Mouse (Mus musculus): Measurements from ENCODE around the gene Ifna4.
A peak's percentile ranks its signal among the peaks of the same experiment; 100 is the strongest.

Gene Ifna4

DNA sequence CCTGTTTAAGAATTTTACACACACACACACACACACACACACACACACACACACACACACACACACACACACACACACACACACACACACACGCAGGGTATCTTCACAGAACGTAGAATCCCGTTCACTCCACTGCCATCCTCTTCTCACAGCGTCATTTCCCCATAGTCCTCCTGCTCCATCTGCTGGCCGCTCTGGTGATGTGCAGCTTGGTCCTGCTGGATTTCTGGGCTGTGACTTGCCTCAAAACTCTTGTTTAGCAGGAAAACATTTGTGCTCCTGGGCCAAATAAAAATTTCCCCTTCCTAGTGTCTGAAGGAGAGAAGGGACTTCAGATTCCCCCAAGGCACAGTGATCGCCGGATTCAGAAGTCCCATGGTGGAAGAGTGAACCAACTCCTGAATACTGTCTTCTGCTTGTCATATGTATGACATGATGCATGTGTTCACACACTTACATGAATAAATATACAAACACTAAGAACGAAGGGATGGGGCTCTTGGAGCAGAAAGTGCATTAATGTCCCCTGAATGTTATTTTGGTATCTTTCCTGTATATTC, 25.8 kb downstream of the Ifna4 start:
- peak; percentile 67 to 70 for DNase-seq

DNA sequence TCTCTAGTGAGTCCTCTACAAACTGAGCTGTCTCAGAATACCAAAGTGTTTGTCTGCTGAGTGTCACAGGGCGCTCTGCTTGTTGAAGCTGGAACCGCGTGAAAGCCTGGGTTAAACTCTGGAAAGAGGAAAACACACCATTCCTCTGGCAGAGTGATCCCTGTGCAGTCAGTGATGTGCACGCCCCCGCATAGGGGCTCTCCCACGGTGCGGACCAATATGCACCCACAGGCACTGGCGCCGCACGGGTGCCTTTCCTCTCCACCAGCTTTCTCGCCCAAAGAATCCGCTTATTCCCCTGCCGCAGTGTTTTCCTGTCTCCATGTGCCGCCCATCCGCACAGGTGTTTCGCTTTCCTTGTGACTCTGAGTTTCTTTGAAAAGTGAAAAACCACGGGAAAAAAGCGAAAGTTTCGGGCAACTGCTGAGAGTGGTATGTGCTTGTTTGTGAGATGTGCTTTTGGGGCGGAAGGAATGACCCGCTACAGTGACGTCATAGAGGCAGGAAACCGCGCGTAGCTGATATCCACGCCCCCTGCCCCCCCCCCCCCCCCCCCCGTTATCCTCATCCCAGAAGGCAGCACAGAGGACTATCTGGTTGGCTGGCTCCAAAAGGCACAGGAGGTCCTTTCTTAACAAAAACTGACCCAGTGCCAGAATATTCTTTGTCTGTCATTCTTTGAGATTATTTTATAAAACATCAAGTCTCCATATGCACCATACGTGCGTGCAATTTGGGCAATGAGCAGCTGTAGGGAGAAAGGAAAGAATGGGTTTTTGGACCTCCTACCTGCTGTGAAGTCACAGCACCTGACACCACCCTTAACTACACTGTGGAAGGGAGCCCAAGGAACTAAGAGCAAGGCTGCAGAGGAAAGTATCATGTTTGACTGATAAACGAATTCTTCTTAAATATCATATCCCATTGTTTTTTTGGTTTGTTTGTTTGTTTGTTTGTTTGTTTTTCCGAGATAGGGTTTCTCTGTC, 26.6 kb downstream of the Ifna4 start:
- DNase-seq: peak in 1 of 2 experiments; percentile 7

DNA sequence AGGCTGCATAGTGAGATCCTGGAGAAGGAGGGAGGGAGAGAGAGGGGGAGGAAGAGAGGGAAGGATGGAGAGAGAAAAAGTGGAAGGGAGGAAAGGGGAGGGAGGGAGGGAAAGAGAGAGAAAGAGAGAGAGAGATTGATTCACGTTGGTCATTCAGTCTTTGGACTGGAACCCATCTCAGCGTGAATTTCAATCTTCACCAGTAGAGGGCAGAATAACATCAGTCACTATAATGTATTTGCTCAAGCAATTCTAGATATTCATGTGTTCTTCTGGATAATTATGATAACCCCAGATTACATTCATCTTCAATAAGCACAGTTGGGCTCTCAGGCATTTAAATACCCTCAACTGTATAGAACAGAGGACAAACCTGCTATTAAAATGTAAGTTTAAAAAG, 31.0 kb downstream of the Ifna4 start:
- DNase-seq: peak in 1 of 2 experiments; percentile 5

DNA sequence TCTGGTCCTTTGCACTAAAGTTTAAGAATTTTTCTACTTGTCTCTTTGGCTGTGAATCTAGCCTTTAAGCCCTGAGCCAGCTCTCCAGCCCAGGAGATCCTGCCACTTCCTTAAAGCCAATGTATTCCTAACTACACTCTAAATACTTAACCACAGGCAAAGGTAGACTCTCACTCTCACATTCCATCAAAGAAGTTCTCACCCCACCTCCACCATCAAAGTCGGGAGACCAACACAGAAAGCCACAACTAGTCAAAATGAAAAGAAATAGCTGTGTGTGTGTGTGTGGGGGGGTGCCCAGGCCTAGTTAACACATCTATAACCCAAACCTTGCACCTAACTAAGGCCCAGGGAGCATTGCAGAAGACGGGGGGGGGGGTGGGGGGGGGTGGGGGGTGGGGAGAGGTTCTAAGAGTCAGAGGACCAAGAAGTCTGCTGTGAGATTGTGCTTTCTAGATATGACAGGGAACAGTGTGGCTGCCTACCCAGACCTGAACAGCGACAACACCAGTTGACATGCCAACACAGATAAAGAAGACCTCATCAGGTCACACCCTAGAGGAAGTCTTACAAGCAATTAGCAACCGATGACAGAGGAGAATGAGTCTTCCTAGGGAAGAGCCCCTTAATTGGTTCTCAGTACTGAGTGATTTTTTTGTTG, 33.9 kb downstream of the Ifna4 start:
- DNase-seq: no peak

DNA sequence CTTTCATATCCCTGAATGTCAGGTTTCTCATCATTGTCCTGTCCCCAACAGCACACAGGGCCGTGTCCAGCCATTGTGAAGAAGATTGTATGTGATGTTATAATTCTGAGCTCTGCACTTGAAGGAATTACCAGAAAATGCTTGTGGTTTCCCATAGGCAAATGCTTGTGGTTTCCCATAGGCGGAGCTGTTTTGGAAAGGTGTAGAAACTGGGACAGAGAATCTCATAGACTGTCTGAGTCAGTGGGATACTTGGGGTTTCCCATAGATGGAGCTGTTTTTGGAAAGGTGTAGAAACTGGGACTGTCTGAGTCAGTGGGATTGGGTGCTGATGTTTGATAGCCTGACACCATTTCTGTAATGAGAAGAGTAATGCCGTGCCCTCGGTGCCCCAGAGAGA, 34.9 kb downstream of the Ifna4 start:
- DNase-seq: no peak

DNA sequence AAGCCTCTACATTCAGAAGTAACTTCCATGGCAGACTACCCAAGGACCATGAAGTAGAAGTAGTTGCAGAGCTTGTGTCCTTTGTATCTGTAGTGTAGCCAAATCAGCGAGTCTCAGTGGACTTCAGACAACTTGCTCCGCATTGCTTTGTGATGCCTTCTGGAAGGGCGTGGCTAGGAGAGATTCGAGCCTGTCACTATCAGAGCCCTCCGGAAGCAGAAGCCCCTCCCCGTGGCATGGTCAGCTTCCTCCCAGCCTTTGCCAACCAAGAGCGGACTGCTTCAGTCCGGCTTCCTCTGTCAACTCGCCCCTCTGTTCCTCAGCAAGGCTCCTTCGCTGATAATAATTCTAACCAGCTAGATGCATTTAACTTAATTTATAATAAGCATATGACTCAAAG, 36.6 kb downstream of the Ifna4 start:
- no peak for DNase-seq

DNA sequence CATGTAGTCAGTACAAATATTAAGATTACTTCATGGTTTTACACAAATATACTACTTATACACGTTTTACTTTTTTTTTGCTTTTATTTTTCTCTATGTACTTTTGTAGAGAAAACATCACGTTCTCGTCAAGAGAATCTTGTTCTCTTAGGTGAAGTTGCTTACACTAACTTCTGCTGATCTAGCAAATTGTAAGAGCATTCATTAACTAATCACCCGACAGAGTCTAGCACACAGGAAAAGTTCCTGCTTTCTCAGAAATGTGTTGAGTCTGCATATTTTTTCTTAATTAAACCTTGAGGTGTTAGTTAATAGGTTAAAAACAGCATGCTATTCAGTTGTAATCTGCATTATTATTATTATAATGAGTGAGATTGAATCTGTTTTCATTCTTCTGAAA, 37.1 kb downstream of the Ifna4 start:
- no peak for DNase-seq

DNA sequence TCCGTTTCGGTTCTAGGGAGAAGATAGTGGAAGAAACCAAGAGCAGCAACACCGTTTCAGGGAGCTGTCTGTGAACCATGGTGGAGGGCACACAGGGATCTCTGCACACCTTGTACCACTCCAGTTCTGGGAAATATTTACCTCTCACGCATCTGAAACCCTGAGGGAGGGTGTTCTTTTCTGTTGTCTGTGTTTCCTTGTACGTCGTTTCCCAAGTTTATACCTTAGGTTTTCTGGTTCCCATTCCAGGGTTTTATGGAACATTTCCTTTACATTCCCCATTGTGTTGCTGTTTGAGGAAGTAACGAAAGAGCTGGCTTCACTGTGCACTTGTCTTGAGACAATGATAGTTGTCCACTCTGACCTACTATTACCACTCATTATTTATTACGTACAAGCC, 38.4 kb downstream of the Ifna4 start, which contains the start of gene Ifne:
TSS of gene Ifne (minus strand) at position 101 of the 400 bp plus-strand sequence.
- no peak for DNase-seq

DNA sequence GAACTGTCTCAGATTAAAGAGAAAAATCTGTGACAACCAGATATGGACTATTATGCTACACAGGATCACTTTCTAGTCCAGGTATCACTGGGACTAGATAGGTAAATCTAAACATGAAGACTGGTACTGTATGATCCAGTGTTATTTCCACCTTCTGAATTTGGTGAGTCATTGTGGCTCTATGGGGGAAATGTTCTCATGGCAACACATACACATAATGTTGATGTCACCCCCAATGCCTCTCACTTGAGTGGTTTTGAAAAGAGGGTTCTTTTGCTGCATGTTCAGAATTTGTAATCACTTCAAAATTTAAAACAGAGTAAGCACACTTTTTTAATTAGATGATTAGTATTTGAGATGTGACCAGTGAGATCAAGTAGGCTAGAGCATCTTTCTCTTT, 46.6 kb downstream of the Ifna4 start:
- no peak for DNase-seq
